Mouse (Mus musculus): Measurements from ENCODE around the gene Abraxas2. TPM values are rescaled to one million over a fixed set of nuclear protein-coding genes. Genes with fewer than 3 reads are reported as not detected.

The Abraxas2 gene
- polyA plus RNA-seq, 1 experiment from 2014 or later, result 12.5 TPM

GRCm38 (mm10) chr7:132900826-132901531 is 42.0 kb downstream of the Abraxas2 start:
- H3K27me3 ChIP-seq (ENCODE audit: control insufficient read depth, insufficient read depth, low read depth, low read length), result no peaks in the 10 kb centered on the region
- no peak overlapping the region for H3K9ac ChIP-seq (ENCODE audit: low read depth, low read length)
- no peaks in the 10 kb centered on the region for H3K9me3 ChIP-seq (replicated peaks; ENCODE audit: control insufficient read depth, low read length)
- no peaks in the 10 kb centered on the region for H3K4me1 ChIP-seq (ENCODE audit: control insufficient read depth, low read depth, low read length)
- H3K36me3 ChIP-seq (ENCODE audit: control insufficient read depth, insufficient read depth), result no peaks in the 10 kb centered on the region
- H3K4me3 ChIP-seq (ENCODE audit: low read depth, low read length), result no peak overlapping the region
- H3K4me2 ChIP-seq (ENCODE audit: low read depth, low read length), result no peak overlapping the region
- ATAC-seq (ENCODE audit: low read depth), result no peak
- H3K27ac ChIP-seq (ENCODE audit: low read length), result no peak overlapping the region
- 34% methylated on average over 2 of the region's 2 CpGs for WGBS (ENCODE audit: insufficient replicate concordance)

GRCm38 (mm10) chr7:132903796-132904195 is 44.8 kb downstream of the Abraxas2 start:
- no peak for ATAC-seq (ENCODE audit: low read depth)

GRCm38 (mm10) chr7:132921971-132922370 is 62.9 kb downstream of the Abraxas2 start:
- Histone ChIP-seq H3K27me3 (ENCODE audit: control insufficient read depth, insufficient read depth, low read depth, low read length) (no peaks in the 10 kb centered on the region), H3K4me1 (ENCODE audit: control insufficient read depth, low read depth, low read length) (no peaks in the 10 kb centered on the region), H3K36me3 (ENCODE audit: control insufficient read depth, insufficient read depth) (no peaks in the 10 kb centered on the region), H3K4me3 (ENCODE audit: low read depth, low read length) (no peak overlapping the region), H3K4me2 (ENCODE audit: low read depth, low read length) (no peak overlapping the region), H3K9ac (ENCODE audit: low read depth, low read length) (no peak overlapping the region), H3K27ac (ENCODE audit: low read length) (no peak overlapping the region), H3K9me3 (replicated peaks; ENCODE audit: control insufficient read depth, low read length) (no peaks in the 10 kb centered on the region)
- WGBS (ENCODE audit: insufficient replicate concordance), result 30% methylated on average over 3 of the region's 3 CpGs
- ATAC-seq (ENCODE audit: low read depth), result no peak

More at GRCm38 (mm10) chr7:132903796-132904195, 44.8 kb downstream of the Abraxas2 start:
- Histone ChIP-seq H3K36me3 (ENCODE audit: control insufficient read depth, insufficient read depth) (no peaks in the 10 kb centered on the region), H3K27ac (ENCODE audit: low read length) (no peak overlapping the region), H3K27me3 (ENCODE audit: control insufficient read depth, insufficient read depth, low read depth, low read length) (no peaks in the 10 kb centered on the region), H3K4me2 (ENCODE audit: low read depth, low read length) (no peak overlapping the region), H3K9me3 (replicated peaks; ENCODE audit: control insufficient read depth, low read length) (no peaks in the 10 kb centered on the region), H3K9ac (ENCODE audit: low read depth, low read length) (no peak overlapping the region), H3K4me1 (ENCODE audit: control insufficient read depth, low read depth, low read length) (no peaks in the 10 kb centered on the region), H3K4me3 (ENCODE audit: low read depth, low read length) (no peak overlapping the region)
- WGBS (ENCODE audit: insufficient replicate concordance), result 43% methylated on average over 3 of the region's 3 CpGs

GRCm38 (mm10) chr7:132925227-132925626 is 66.2 kb downstream of the Abraxas2 start:
- no peaks in the 10 kb centered on the region for H3K36me3 ChIP-seq (ENCODE audit: control insufficient read depth, insufficient read depth)
- no peak overlapping the region for H3K4me2 ChIP-seq (ENCODE audit: low read depth, low read length)
- WGBS (ENCODE audit: insufficient replicate concordance), result 54% methylated on average over 2 of the region's 2 CpGs
- H3K27ac ChIP-seq (ENCODE audit: low read length), result no peak overlapping the region
- ATAC-seq (ENCODE audit: low read depth), result no peak
- H3K4me3 ChIP-seq (ENCODE audit: low read depth, low read length), result no peak overlapping the region
- H3K27me3 ChIP-seq (ENCODE audit: control insufficient read depth, insufficient read depth, low read depth, low read length), result no peaks in the 10 kb centered on the region
- peaks cover 2% of the 10 kb centered on the region; the same call in 1 of the 2 replicates for H3K4me1 ChIP-seq (ENCODE audit: control insufficient read depth, low read depth, low read length)
- H3K9me3 ChIP-seq (replicated peaks; ENCODE audit: control insufficient read depth, low read length), result no peaks in the 10 kb centered on the region
- H3K9ac ChIP-seq (ENCODE audit: low read depth, low read length), result no peak overlapping the region

- no peak overlapping the region for H3K4me3 ChIP-seq (ENCODE audit: low read depth, low read length)
- ATAC-seq (ENCODE audit: low read depth), result no peak
- no peak overlapping the region for H3K9ac ChIP-seq (ENCODE audit: low read depth, low read length)
- H3K27me3 ChIP-seq (ENCODE audit: control insufficient read depth, insufficient read depth, low read depth, low read length), result no peaks in the 10 kb centered on the region
- WGBS (ENCODE audit: insufficient replicate concordance), result 40% methylated on average over 3 of the region's 3 CpGs
- no peak overlapping the region for H3K4me2 ChIP-seq (ENCODE audit: low read depth, low read length)
- H3K9me3 ChIP-seq (replicated peaks; ENCODE audit: control insufficient read depth, low read length), result no peaks in the 10 kb centered on the region
- no peaks in the 10 kb centered on the region for H3K36me3 ChIP-seq (ENCODE audit: control insufficient read depth, insufficient read depth)
- H3K4me1 ChIP-seq (ENCODE audit: control insufficient read depth, low read depth, low read length), result peaks cover 4% of the 10 kb centered on the region; the same call in 1 of the 2 replicates
- no peak overlapping the region for H3K27ac ChIP-seq (ENCODE audit: low read length)
Observed at GRCm38 (mm10) chr7:132927201-132927600, 68.2 kb downstream of the Abraxas2 start.

GRCm38 (mm10) chr7:132930055-132930454 is 71.0 kb downstream of the Abraxas2 start:
- Histone ChIP-seq H3K36me3 (ENCODE audit: control insufficient read depth, insufficient read depth) (no peaks in the 10 kb centered on the region), H3K9ac (ENCODE audit: low read depth, low read length) (peak overlapping the region; percentile 82), H3K4me3 (ENCODE audit: low read depth, low read length) (peak overlapping the region; percentile 98), H3K27me3 (ENCODE audit: control insufficient read depth, insufficient read depth, low read depth, low read length) (no peaks in the 10 kb centered on the region), H3K9me3 (replicated peaks; ENCODE audit: control insufficient read depth, low read length) (no peaks in the 10 kb centered on the region), H3K27ac (ENCODE audit: low read length) (no peak overlapping the region; the same call in 1 of the 2 replicates), H3K4me1 (ENCODE audit: control insufficient read depth, low read depth, low read length) (peaks cover 10% of the 10 kb centered on the region), H3K4me2 (ENCODE audit: low read depth, low read length) (peak overlapping the region; percentile 92)
- ATAC-seq (ENCODE audit: low read depth), result no peak
- WGBS (ENCODE audit: insufficient replicate concordance), result 78% methylated on average over 5 of the region's 5 CpGs

- no peaks in the 10 kb centered on the region for H3K36me3 ChIP-seq (ENCODE audit: control insufficient read depth, insufficient read depth)
- H3K9me3 ChIP-seq (replicated peaks; ENCODE audit: control insufficient read depth, low read length), result no peaks in the 10 kb centered on the region
- under 1% methylated on average over 89 of the region's 93 CpGs for WGBS (ENCODE audit: insufficient replicate concordance)
- peak; percentile 97 for ATAC-seq (ENCODE audit: low read depth)
- no peaks in the 10 kb centered on the region for H3K27me3 ChIP-seq (ENCODE audit: control insufficient read depth, insufficient read depth, low read depth, low read length)
- peak within 1 kb of the TSS; percentile 92 for H3K4me2 ChIP-seq (ENCODE audit: low read depth, low read length)
- peaks cover 10% of the 10 kb centered on the region for H3K4me1 ChIP-seq (ENCODE audit: control insufficient read depth, low read depth, low read length)
- peak within 1 kb of the TSS; percentile 99 for H3K27ac ChIP-seq (ENCODE audit: low read length)
- peak within 1 kb of the TSS; percentile 100 for H3K9ac ChIP-seq (ENCODE audit: low read depth, low read length)
- peak within 1 kb of the TSS; percentile 98 for H3K4me3 ChIP-seq (ENCODE audit: low read depth, low read length)
Observed at GRCm38 (mm10) chr7:132930850-132931559, 72.0 kb downstream of the Abraxas2 start, which contains the start of gene Zranb1. TSS of gene Zranb1 (plus strand) at chr7:132931142.

GRCm38 (mm10) chr7:132931560-132932351 is 72.7 kb downstream of the Abraxas2 start:
- H3K4me3 ChIP-seq (ENCODE audit: low read depth, low read length), result peak overlapping the region; percentile 98
- WGBS (ENCODE audit: insufficient replicate concordance), result under 1% methylated on average over 41 of the region's 55 CpGs
- H3K27me3 ChIP-seq (ENCODE audit: control insufficient read depth, insufficient read depth, low read depth, low read length), result no peaks in the 10 kb centered on the region
- H3K9ac ChIP-seq (ENCODE audit: low read depth, low read length), result peak overlapping the region; percentile 100
- no peaks in the 10 kb centered on the region for H3K36me3 ChIP-seq (ENCODE audit: control insufficient read depth, insufficient read depth)
- peak; percentile 4; the same call in 1 of the 2 replicates for ATAC-seq (ENCODE audit: low read depth)
- H3K4me1 ChIP-seq (ENCODE audit: control insufficient read depth, low read depth, low read length), result peaks cover 10% of the 10 kb centered on the region
- H3K4me2 ChIP-seq (ENCODE audit: low read depth, low read length), result peak overlapping the region; percentile 82
- H3K9me3 ChIP-seq (replicated peaks; ENCODE audit: control insufficient read depth, low read length), result no peaks in the 10 kb centered on the region
- H3K27ac ChIP-seq (ENCODE audit: low read length), result peak overlapping the region; percentile 99
